Mouse (Mus musculus) gonadal fat pad, adult 2 months (tissue): Measurements from ENCODE around the gene Gmnn. TPM values are rescaled to one million over a fixed set of nuclear protein-coding genes. Genes with fewer than 3 reads are reported as not detected.
"Not testable (repeated sequence)": the region's sequence is repeated elsewhere in the genome, so short reads cannot be mapped to it uniquely, and the experiment has no call there.

ENCODE experiments used
- DNase-seq: peaks from one replicate; pipeline ENCODE4 v3.0.0-alpha.2; 2012; ENCODE audit warnings: low read depth
- polyA plus RNA-seq: library from polyadenylated mRNA; depleted of rRNA; stranded (reverse); fragments of >200 nt; gene quantifications from 2 replicates; pipeline ENCODE4 v1.2.3, GENCODE M21; 2012; rRNA removed

Gene Gmnn
- polyA plus RNA-seq = 1.7 TPM in 2 replicates

DNA sequence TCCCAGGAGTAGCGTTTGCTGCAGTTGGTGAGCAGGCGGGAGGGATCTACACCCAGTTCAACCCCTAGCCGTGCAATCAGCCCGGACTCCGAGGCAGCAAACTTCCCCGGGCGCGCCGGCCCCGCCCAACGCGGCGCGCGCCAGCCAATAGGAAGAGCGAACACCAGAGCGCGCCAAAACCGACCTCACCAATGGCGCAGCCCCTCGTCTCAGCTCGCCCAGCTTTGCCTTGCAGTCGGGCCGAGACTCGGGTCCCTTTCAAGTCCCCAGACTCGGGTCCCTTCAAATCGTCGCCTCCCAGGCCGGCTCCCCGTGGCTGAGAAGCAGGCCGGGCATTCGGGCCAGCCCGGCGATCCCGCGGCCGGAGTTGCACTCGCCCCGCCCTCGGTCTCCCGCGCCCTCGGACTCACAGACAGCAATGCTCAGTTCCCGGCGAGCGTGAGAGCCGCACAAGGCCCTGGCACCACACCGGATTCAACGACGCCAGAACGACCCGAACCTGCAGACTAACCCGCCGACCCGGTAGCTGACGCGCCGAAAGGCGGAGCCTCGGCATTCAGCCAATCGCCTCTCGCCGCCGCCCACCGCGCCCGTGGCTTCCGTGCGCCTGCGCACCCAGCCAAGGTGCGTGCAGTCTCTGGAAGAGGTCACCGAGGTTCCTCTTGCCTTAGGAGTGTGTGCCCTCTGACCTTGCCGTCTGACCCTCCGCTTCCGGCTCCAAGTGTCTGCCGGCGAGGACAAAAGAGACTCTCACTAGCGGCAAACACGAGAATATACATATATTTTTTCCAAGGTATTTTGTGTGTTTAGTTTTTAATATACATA, at the start of gene Gmnn:
Gene Gmnn (minus strand): TSS at position 521 of the 825 bp plus-strand sequence.
- DNase-seq = peak; percentile 28

DNA sequence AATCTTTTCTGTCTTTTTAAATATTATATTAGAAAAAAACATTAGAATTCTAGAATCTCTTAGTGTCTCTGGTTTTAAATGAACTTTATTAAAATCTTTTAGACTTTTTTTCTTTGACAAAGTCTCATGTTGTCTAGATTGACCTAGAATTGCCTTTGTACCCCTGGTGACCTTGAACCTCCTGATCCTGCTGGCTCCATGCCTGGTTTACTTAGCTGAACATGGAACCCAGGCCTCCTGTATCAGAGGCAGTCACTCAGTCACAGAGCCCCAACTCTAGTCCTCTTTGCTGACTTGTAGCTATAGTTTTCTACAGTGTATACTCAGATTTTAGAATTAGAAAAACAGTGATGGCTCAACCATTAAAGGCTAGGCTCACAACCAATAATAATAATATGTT, 44.4 kb upstream of the Gmnn start:
- no peak for DNase-seq

DNA sequence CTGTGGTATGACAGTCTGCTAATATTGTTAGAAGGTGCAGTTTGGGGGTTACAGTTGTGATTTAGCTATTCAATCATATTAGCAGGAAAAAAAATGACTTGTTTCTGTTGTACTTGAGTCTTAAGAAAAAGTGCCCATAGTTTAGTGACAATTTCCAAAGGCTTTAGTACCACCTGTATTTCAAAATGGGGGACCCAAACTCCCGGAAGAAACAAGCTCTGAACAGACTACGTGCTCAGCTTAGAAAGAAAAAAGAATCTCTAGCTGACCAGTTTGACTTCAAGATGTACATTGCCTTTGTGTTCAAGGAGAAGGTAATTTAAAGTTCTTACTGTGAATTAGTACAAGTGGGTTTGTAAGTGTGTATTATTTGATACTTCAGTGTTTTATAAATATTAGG, 41.5 kb upstream of the Gmnn start:
- no peak for DNase-seq

DNA sequence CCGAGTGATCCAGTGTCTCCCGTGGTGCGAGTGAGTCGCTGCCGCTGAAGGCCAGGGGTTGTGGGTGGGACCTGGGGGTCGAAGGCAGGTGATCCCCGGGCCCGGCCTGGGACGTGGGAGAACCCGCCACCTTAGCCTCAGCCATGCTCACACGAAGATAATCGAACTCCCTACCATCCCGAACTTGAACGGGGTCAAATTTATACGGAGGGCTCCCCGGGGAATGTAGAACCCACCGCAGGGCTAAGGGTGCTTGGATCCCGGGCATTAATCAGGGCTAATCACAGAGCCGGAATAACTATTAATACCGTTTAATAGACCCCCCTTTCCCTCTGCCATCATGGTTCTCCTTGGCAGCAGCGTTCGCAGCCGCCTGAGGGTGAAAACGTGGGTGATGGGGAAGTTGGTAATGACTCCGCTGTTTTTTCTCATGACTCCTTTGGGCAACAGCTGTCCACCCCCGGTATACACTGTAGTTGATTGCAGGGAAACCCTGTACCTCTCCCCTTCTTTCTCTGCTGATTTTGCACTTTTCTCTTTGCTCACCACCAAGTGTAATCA, 40.5 kb upstream of the Gmnn start:
- DNase-seq = no peak

DNA sequence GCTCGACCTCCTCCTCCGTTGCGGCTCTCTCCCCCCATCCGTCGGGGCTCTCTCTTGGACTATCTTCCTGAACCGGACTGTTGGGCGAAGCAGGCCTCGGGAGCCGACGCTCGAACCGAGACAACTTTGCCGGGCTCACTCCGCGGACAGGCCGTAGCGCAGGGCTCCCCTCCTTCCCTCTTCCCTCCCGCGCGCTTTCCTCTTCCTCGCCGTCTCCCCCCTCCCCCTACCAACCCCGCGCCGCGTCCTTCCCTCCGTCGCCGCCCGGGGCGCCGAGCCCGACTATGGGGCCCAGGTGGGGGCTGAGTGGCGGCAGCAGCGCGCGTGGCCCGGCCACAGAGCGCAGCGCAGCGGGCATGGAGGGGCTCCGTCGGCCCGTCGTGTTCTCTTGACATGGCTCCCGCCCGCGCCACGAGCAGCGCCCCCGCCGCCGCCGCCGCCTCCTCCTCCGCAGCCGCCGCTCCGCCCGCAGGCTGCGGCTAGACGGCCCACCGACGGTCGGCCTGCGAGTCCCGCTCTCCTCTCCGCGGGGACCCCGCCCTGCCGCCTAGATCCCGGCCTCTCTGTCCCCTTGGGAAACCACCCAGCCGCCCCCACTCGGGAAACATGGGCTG, 39.7 kb upstream of the Gmnn start, which contains the start of gene BC005537:
Gene BC005537 (plus strand): TSS at position 350 of the 614 bp plus-strand sequence.
- no peak for DNase-seq

DNA sequence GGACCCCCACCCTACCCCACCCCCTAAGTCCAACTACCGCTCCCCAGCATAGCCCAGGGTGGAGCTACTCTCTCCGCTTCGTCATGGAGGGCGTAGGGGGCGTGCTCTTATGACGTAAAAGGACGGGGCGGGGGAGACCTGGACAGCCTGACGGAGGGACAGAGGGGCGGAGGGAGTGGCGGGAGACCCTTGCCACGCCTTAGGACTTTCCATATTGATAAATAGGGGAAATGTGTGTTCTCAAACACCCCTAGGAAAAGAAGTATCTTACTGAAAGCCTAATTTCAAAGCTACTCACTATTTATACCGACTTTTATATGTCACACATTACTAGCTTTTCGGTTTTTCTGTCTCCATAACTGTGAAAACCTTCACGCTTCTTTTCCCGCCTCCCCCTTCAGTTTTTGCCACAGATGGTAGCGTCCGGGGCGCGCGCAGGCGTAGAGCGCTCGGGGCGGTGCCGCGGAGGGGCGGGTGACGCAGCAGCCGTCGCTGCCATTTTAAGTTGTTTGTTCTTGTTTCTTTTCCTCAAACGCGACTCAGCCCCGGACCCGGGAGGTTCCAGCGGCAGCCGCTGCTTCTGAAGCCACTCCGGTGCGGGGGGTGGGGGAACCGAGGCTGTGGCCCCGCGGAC, 39.1 kb upstream of the Gmnn start:
- DNase-seq = no peak

DNA sequence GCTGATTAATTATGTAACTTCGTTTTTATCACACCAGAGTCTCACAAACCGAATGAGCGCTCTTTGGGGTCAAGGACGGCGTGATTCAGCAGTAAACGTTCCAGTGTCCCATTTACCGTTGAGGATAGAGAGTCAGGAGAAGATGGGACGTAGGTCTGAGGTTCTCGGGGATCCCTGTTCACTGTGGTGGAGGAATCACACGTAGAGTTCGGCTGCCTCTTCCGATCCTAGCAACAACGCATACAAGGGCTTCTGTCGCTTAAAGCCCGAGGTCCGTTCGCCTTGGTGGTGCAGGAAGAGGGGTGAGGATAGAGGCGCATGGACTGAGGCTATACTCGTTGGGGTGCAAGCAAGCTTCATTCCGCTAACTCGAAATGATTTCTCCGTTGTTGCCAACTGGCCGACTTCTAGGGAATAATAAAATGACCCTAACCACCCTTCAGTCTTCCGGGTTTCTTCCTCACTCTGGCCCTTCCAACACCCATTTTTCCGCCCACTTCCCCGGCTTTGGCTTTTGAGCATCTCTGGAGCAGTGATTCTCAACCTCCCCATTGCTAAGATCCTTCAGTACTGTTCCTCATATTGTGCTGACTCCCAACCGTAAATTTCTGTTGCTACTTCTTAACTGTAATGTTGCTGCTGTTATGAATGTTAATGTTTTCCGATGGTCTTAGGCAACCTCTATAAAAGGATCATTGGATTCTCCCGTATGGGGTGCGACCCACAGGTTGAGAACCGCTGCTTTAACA, 38.4 kb upstream of the Gmnn start:
- no peak for DNase-seq

DNA sequence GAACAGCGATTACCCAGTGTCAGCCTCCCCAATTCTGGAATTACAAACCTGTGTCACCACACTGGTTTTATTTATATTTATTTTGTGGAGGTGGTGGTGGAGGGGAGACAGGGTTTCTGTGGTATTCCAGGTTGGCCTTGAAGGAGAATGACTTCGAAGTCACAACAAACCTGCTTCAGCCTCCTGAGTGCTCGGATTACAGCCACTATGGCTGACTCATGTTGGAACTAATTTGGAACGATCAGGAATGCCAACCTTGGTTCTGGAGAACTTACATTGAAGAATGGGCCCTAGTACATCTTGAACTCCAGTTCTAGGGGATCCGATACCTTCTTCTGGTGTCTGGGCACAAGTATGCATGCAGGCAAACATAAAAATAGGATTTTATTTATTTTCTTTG, 37.7 kb upstream of the Gmnn start:
- no peak for DNase-seq

DNA sequence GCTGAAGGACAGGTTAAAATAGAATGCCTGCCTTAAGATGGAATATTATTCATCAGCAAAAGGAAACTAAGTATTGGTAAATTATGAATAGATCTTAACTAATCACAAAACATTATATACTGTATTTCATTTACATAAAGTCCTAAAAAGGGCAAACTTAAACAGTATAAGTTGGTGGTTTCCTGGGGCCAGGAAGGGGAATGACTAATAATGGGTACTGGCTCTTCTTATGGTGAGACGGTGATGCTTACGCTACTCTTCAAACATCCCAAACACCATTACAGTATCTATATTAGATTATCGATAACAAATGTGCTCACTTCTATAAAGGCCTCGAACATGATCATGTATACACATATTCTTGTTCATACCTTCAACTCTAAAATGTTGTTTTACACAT, 37.0 kb upstream of the Gmnn start:
- DNase-seq = no peak

DNA sequence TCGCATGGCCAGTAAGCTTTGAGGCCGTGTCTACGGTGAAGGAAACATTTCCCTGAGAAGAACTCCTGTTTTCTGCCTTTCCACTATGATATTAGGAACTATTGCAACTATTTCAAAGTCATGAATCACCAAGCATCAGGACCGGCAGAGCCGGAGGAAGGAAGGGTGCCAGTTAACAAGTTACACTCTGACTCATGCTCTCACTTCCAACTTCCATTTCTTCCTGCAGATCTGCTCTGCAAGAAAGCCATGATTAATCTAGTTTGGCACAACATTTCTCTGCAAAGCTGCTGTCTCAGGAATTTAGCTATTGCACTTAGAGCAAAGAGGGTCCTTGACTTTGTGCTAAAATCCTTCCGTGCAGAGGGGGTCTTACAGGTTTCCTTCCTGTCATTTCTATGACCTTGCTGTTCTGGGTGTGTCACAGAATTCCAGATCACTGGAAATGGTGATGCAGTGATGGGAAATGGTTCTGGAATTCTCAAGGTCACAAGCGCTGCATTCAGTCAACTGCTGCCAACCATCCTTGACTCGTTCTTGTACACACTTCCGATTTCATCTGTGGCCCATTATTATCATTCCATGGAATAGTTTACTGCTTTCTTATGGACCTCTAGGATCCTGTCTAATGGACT, 30.8 kb upstream of the Gmnn start:
- no peak for DNase-seq

DNA sequence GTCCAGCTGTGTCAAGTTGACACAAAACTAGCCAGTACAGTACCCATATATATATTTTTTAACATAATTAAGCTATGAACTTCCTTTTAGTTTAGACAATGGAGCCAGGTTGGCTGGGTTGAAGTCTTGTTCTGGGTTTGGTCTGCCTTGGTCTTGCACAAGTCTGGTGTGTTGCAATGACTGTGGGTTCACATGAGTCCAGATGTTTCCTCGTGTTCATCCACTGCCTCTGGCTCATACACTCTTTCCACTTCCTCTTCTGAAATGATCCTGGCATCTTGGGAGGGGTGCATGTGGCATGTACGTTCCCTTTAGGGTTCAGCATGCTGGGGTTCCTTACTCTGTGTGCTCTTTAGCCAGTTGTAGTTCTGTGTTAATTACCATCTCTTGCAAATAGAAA, 29.6 kb upstream of the Gmnn start:
- DNase-seq = no peak

DNA sequence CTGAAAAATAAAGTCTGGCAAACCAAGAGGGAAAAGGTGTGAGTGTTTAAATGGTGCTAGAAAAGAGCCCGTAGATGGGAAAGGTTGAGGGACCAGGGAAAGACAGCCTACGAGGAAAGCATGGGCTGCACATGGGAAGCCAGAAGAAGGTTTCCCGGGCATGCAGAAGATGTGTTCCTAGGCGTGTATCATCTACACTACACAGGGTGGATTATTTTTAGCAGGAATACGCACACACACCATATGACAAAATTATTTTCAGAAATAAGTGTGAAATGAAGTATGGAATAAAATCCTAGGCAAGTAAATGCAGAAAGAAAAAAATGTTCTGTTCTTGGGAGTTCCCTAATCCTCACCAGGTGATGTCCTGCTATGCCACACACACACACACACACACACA, 25.8 kb upstream of the Gmnn start:
- no peak for DNase-seq

DNA sequence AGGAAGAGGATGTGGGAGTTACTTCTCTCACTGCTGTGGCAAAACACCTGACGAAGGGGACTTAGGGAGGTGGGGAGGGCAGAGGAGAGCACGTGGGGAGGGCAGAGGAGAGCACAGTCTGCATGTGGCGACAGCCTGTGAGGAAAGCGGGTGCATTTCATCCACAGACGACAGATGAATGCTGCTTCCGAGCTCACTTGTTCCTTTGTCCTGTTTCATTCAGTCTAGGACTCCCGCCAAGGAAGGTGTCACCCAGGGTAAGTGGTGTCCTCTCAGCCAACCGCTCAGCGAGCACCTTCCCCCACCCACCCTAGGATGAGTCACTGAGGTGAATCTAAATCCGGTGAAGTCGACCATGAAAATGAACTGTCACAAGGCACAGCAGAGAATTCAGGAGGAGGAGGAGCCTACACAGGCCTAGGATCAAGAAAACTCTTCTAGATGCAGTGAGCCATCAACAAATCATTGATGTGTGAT, 24.3 kb upstream of the Gmnn start:
- DNase-seq = no peak

DNA sequence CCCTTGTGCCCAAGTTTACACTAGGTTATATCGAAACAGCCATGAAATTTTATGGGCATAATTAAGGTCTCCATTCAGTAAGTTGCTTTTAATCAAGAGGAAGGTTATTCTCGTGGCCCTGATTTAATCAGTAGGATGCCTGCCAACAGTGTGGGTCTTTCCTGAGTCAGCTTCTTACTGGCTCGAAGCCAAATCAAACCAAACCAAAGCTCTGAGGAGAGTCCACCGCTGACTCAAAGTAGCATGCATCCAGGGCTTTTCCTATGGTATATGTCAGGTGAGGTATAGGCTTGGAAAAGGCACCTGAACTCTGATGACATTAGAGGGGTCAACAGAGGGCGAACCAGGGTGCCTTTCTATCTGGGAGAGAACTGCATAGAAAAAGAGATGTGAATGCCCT, 20.2 kb upstream of the Gmnn start:
- no peak for DNase-seq

DNA sequence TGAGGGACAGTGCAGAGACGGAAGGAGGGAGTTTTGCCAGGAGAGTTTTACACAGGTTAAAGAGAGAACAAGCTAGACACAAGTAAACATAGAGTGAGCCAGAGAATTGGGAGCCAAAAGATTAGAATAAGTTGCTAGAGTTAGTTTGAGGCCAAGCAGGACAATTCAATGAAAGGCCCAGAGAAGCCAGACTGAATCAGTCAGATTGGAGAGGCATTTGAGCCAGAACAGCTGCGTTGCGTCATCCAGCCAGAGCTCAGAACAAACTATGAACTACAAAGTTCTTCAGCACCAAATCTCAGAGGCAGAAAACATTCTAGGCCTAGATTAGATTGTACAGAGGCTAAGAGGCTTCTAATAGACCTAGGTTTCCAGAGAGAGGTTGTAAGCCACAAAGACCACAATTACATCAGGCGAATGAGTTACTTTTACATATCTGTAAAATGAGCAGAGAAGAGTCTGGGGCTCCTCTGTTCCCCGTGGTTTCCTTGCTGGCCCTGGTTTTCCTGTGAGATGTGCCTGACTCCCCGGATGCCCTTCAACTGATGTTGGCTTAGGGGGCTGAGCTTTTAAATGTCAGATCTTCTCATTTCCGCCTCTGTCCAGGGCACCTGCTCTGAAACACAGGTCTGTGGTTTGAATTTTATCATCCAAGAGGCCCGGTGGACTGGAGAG, 17.1 kb upstream of the Gmnn start:
- no peak for DNase-seq

DNA sequence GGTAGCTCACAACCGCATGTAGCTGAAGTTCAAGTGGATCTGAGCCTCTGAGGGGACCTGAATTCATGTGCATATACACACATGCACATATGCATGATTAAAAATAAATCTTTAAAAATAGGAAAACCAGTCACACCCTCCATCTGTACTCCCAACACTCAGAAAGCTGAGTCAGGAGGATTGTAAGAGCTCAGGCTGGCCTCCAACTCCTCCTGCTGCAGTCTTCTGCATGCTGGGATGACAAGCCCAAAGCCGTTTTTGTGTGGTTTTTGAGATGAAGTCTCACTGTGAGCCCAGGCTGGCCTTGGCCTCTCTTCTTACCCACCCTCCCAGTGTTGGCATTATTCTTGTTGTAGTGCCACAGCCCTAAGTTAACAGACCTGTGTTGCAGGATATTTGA, 16.3 kb upstream of the Gmnn start:
- DNase-seq = no peak

DNA sequence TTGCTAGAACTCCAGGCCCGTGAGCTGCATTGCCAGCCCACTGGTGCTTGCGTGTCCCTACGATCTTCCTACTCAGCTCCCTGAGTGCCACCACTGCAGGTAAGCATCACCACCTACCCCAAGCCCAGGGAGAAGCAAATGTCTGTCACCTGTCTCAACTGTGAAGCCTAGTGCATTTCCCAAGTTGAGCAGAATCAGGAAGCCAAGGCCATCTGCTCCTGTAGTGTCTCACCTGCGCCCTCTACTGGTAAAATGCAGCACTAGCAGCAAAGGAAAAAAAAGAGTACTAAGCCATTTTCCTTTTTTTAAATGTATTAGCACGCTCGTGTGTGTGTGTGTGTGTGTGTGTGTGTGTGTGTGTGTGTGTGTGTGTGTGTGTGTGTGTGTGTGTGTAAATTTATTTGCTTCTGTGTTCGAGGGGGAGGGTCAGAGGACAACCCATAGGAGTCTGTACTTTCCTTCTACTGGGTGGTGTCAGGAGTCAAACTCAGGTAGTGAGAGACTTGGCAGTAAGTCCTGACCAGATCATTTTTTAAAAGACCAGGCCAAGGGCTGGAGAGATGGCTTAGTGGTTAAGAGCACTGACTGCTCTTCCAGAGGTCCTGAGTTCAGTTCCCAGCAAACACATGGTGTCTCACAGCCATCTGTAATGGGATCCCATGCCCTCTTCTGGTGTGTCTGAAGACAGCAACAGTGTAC, 14.6 kb upstream of the Gmnn start:
- no peak for DNase-seq

DNA sequence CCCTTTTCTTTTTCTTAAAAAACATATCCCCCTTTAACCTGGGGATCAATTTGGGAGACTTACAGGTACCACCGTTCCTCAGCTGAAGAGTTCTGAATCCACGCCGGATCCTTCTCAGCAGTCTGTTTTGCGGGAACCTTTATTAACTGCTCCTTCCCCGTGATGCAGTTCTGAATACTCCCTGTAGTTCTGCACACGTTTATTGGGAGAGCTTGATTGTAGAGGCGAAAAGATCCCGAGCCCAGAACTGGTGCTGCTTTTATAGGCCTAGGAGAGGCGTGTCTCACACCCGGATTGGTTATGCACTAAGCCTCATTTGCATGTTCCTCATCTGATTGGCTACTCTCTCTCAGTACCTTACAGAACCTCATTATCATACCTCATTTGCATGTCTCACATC, 9.8 kb upstream of the Gmnn start:
- not testable (repeated sequence) for DNase-seq

DNA sequence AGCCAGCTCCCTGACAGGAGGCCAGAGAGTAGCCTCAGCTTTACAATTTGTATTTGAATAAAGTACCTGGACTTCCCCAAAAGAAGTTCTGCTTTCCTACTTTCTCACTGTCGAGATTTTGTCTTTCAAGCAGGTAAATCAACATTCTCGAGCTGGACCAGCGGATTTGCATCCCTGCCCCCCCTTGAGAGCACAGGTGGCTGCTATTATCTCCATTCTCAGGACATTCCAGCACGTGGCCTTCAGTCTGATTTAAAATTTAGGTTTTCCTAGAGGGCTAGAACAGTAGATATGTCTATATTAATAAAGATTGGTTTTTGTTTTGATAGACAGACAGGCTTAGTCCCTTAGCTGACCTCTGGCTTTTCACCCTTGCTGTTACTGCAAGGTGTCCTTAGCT, 6.1 kb upstream of the Gmnn start:
- DNase-seq = not testable (repeated sequence)

DNA sequence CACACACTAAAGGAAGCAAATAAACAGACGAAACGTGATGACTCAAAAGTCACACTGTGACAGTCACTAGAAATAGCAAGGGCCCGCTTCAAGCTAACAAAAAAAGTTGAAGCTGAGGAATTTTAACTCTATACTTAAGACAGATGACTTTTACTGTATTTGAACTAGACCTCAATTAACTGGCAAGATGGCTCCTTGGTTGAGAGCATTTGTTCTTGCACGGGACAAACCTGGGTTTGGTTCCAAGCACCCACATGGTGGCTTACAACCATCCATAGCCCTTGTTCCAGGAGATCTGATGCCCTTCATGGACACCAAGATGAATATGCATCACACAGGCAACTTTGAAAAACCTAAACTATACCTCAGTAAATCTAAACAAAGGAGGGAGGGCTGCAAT, 531 bp upstream of the Gmnn start:
- no peak for DNase-seq
